Mouse (Mus musculus): ENCODE measurements around the gene Ctbs.
A peak's percentile ranks its signal among the peaks of the same experiment; 100 is the strongest.
"Not testable (repeated sequence)": the region's sequence is repeated elsewhere in the genome, so short reads cannot be mapped to it uniquely, and the experiment has no call there.

Gene Ctbs

DNA sequence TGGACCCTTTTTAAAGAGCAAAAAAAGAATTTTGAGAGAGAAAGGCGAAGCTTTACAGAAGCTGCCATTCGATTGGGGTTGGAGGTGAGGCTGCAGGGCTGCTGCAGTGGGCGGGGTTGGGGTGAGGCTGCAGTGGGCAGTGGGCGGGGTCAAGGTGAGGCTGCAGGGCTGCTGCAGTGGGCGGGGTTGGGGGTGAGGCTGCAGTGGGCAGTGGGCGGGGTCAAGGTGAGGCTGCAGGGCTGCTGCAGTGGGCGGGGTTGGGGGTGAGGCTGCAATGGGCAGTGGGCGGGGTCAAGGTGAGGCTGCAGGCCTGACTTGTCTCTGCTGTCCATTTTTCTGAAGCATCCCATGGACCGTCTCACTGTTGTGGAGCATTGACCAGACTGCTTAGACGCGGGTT lies 16.5 kb upstream of the Ctbs start:
- DNase-seq (ENCODE audit: low read depth, low spot score): not testable (repeated sequence)

DNA sequence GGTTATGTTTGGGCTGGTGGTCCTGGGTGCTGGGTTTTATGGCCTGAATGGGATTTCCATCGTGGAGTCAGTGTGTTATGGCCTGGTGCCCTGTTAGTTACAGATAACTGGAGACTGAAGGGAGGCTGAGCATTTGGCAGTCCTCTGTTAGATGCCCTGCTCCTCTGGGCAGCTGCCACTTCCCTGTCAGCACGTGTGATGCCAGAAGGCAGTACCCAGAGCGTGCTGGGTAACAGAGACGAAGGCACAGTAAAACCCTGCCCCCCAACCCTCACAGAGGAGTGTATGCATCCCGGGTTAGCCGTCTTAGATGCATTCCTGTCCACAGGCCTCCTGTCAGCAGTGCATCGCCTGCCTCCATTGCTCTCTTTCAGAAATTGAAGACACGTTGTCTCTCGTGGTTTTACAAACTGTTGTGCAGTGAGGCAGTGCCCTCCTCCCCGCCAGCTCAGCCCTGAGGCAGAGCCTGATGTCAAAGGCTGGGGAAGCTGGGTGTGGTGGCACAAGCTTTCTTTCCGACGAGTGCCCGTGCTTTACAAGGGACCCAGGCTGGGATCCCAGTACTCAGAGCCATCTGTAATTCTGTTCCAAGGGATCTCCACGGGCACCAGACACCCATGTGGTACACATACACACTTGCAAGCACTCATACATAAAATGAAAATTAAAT lies 15.8 kb upstream of the Ctbs start:
- no peak for DNase-seq (ENCODE audit: low read depth, low spot score)

- no peak for DNase-seq (ENCODE audit: low read depth, low spot score)
Measured at GRCm38 (mm10) chr3:146434686-146435085, 14.9 kb upstream of the Ctbs start.

DNA sequence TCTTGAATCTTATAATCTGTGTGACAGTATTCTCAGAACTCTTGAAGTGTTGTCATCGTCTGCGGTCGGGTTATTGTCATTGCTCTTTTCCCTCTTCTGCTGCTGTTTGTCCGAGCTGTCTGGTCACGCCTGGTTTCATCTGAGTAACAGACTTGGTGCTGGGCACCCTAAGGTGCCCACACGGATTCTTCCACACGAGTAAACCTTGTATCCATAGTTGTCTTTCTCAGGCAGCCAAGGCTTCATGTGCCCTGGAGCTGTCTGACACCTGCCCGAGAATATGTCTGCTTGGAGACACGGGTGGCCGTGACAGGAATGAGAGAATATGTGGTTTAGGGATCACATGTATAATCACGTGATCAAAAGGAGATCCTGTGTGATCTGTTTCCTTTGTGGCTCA lies 14.1 kb upstream of the Ctbs start:
- DNase-seq (ENCODE audit: low read depth, low spot score): no peak

- DNase-seq (ENCODE audit: low read depth, low spot score): no peak
Measured at GRCm38 (mm10) chr3:146436114-146436513, 13.5 kb upstream of the Ctbs start.

GRCm38 (mm10) chr3:146440011-146440410 lies 9.6 kb upstream of the Ctbs start:
- DNase-seq (ENCODE audit: low read depth, low spot score): no peak

DNA sequence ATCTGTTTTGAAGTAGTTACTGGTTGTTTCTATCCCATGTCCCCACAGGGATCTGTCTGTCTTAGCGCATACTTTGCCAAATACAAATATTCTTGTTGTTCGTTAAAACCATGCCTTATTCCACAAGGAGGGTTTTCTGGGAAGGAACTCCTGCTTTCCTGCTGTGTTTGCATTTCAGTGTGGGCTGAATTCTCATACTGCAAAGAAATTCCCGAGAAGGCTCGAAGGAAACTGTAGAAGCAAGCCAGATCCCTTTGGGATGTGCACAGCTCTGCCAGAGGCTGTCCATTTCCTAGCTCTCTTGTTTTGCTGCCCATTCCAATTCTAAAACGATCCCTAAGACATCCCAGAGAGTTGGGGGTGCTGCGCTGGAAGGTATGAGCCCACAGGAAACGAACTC lies 9.2 kb upstream of the Ctbs start:
- DNase-seq (ENCODE audit: low read depth, low spot score): no peak

- DNase-seq (ENCODE audit: low read depth, low spot score): no peak
Measured at GRCm38 (mm10) chr3:146442484-146442883, 7.1 kb upstream of the Ctbs start.

- no peak for DNase-seq (ENCODE audit: low read depth, low spot score)
Measured at GRCm38 (mm10) chr3:146442936-146443335, 6.7 kb upstream of the Ctbs start.

GRCm38 (mm10) chr3:146443380-146443779 lies 6.2 kb upstream of the Ctbs start:
- DNase-seq (ENCODE audit: low read depth, low spot score): no peak

- DNase-seq (ENCODE audit: low read depth, low spot score): no peak
Measured at GRCm38 (mm10) chr3:146444880-146445279, 4.7 kb upstream of the Ctbs start.

DNA sequence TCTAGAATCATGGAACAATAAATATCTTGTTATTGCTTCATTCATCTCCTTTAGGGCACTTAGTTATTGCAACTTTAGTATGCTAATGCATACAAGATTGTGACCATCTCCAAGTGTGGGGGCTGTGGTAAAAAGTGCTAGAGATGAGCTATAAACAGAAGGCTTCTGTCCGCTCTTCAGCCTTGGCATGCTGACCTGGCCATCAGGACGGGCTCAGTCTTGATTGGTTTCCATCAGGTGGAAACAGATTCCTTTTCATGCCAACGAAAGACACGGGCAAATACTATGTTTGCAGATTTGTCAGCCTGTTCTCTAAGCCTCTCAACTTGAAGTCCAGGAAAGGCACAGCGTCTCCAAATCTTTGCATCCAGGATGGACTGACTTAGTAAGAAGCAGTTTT lies 2.4 kb upstream of the Ctbs start:
- no peak for DNase-seq (ENCODE audit: low read depth, low spot score)

DNA sequence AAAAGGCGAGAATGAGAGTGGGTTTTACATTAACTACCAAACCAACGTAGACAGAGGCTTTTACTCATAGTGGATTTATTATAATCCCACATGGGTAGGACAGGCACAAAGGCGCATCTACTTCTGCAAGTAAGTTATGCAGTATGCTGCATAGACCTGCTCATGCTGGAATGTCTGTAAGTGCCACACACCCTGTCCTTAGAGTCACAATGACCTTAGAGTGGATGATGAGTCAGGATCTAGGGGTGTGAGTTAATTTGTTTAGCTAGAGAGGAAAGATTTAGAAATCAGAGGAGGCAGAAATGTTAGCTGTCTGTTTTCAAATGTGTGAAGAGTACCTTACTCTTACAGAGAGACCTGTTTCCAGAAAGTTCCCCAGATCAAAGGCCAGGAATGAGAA lies 2.0 kb upstream of the Ctbs start:
- no peak for DNase-seq (ENCODE audit: low read depth, low spot score)

DNA sequence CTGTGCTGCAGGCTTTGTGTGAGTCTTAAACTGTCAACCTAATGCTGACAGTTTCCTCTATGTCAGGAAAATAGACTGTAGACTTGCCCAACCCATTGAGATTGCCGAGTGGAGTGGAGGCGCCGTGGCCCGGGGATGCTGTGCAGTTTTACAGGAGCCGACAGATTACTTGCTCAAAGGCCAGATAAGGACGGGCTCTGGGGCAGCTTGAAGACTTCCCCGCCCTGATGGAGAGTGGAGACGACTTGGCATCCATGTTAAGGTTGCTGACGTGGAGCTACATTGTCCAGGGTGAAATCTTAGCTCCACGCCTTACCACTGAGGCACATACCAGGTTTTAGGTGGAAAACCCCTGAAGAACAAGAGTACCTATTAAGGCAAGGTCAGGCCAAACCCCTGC lies 1.2 kb upstream of the Ctbs start:
- no peak for DNase-seq (ENCODE audit: low read depth, low spot score)

- no peak for DNase-seq (ENCODE audit: low read depth, low spot score)
Measured at GRCm38 (mm10) chr3:146448969-146449368, 626 bp upstream of the Ctbs start.

DNA sequence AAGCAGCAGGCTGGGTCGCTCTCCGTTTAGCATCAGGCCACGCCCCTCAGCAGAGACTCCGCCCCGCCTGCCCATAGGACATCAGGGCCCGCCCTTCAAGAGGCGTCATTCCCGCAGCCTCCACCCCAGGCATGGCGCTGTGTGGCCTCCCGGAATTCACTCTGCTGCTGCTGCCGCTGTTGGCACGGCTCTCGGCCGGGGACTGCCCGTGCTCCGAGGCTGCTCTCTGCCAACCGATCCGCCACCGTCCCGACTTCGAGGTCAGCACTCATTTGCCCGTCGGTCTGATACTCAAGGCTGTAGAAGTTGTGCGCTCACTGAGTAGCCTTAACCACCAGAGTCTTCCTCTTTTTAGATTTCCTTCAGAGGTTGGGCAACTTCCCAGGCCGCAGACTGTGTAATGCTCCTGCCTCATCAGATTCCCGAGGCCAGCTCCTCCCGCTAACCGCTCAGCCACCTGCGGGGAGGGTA lies 811 bp downstream of the Ctbs start:
- peak; percentile 54 for DNase-seq (ENCODE audit: low read depth, low spot score)

- DNase-seq (ENCODE audit: low read depth, low spot score): no peak
Measured at GRCm38 (mm10) chr3:146451375-146451774, 1.8 kb downstream of the Ctbs start.

GRCm38 (mm10) chr3:146462939-146463338 lies 13.3 kb downstream of the Ctbs start:
- no peak for DNase-seq (ENCODE audit: low read depth, low spot score)

DNA sequence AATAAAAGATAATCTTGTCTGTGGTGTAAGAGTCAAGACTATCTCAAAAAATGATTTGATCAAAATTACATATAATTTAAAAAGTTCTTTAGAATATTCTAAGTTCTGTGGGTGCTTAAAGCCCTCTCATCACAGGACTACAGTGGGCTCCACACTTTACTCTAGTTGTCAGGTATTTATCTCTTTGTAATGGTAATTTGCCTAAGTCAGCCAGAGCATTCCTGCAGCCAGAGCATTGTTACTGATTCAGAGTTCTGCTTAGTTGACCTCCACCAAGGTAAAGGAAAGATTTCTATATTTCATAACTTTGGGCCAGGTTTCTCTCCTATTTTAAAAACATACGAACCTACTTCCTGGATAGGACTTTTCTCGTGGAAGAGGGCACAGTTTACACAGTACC lies 19.6 kb downstream of the Ctbs start:
- no peak for DNase-seq (ENCODE audit: low read depth, low spot score)

- no peak for DNase-seq (ENCODE audit: low read depth, low spot score)
Measured at GRCm38 (mm10) chr3:146472657-146473056, 23.1 kb downstream of the Ctbs start.

DNA sequence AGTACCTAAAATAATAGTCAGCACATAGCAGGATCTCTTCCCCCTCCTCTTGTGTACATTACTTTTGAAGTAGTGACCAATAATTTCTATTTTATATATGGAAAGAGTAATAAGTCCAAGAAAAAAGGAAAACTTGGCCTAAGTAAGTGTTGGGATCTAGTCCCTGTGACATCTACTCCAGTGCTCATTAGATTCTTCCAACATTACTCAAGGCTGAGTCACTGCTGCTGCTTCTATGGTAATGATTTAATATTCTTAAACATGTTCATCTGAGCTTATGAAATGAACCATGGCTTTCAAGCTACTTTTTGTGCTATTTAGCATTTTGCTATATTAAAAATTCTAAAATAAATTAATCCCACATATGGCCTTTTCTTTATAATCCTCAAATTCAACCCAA lies 24.1 kb downstream of the Ctbs start:
- DNase-seq (ENCODE audit: low read depth, low spot score): no peak

- no peak for DNase-seq (ENCODE audit: low read depth, low spot score)
Measured at GRCm38 (mm10) chr3:146474428-146474827, 24.8 kb downstream of the Ctbs start.

DNA sequence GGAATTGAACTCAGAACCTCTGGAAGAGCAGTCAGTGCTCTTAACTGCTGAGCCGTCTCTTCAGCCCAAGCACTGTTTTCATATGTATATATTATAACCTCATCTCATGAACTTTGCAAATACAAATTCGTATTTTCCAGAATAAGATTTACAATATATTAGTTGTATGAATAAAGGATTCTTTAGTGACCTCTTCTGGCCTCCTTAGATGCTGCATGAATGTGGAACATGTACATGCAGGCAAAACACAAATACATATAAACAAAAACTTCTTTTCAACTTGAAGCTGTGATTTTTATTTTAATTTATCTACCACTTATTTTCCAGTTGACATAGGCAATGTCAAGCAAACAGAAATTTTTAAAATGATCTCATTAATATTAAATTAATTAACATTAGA lies 32.4 kb downstream of the Ctbs start:
- no peak for DNase-seq (ENCODE audit: low read depth, low spot score)

GRCm38 (mm10) chr3:146486464-146486863 lies 36.9 kb downstream of the Ctbs start:
- DNase-seq (ENCODE audit: low read depth, low spot score): no peak

All from retina, adult 2 months (tissue).